Mouse (Mus musculus) liver, embryonic 14.5 days (tissue): ENCODE data around the gene Dcun1d1. TPM values are rescaled to one million over a fixed set of nuclear protein-coding genes. Genes with fewer than 3 reads are reported as not detected.

Source experiments
- ATAC-seq: fragments of 200-750 bp; cut with Nextera tagmentation; 2 replicates; pipeline ENCODE4 v1.8.0; 2017; ENCODE audit warnings: moderate number of reproducible peaks, mild to moderate bottlenecking, moderate library complexity; ENCODE audit not compliant: insufficient read depth
- DNase-seq, 3 experiments: peaks; one replicate each; pipeline ENCODE4 v3.0.0-alpha.2; 2012 to 2013; ENCODE audit warnings: low read depth in 3 of 3, low spot score in 3 of 3
- H3K27ac ChIP-seq: fragments of 300-500 bp; sonication (generic); 2 replicates; pipeline ENCODE4 v1.5.1; 2014; ENCODE audit warnings: moderate library complexity, mild to moderate bottlenecking, control low read depth, inconsistent platforms
- H3K27me3 ChIP-seq: fragments of 300-500 bp; sonication (generic); 2 replicates; pipeline ENCODE4 v1.6.1; 2014; ENCODE audit warnings: mild to moderate bottlenecking, low read length, moderate library complexity; ENCODE audit not compliant: control insufficient read depth, insufficient read depth
- H3K36me3 ChIP-seq: fragments of 300-500 bp; sonication (generic); replicated peaks from 2 replicates; pipeline ENCODE4 v1.6.1; 2014; ENCODE audit warnings: low read depth; ENCODE audit not compliant: control insufficient read depth, insufficient read depth
- H3K4me1 ChIP-seq, 2 experiments: fragments of 200-500 bp in 1 of 2; fragments of 300-500 bp in 1 of 2; sonication (generic) in 1 of 2; replicated peaks; 2 replicates each; pipeline ENCODE4 v1.6.1; 2012 to 2014; ENCODE audit warnings: antibody characterized with exemption in 1 of 2, inconsistent platforms in 1 of 2, low read length in 1 of 2; ENCODE audit not compliant: control insufficient read depth in 2 of 2, insufficient read depth in 2 of 2
- H3K4me2 ChIP-seq: fragments of 300-500 bp; sonication (generic); 2 replicates; pipeline ENCODE4 v1.6.1; 2014; ENCODE audit warnings: low read depth, mild to moderate bottlenecking, control low read depth, moderate library complexity
- H3K4me3 ChIP-seq, 2 experiments: fragments of 200-500 bp in 1 of 2; fragments of 300-500 bp in 1 of 2; sonication (generic) in 1 of 2; 2 replicates each; pipeline ENCODE4 v1.5.1; 2012 to 2014; ENCODE audit warnings: low read depth in 2 of 2, low read length in 2 of 2, mild to moderate bottlenecking in 2 of 2, control low read depth in 1 of 2, inconsistent platforms in 1 of 2, moderate library complexity in 1 of 2; ENCODE audit not compliant: insufficient read depth in 1 of 2
- H3K9ac ChIP-seq: fragments of 300-500 bp; sonication (generic); replicated peaks from 2 replicates; pipeline ENCODE4 v1.6.1; 2014; ENCODE audit warnings: mild to moderate bottlenecking, control low read depth, moderate library complexity
- H3K9me3 ChIP-seq: fragments of 300-500 bp; sonication (generic); 2 replicates; pipeline ENCODE4 v1.6.1; 2016; ENCODE audit warnings: low read length, mixed read lengths; ENCODE audit not compliant: control insufficient read depth
- CTCF ChIP-seq: IDR thresholded peaks from 2 replicates; pipeline ENCODE4 v1.5.1; 2016; ENCODE audit warnings: antibody characterized with exemption, low read depth, control low read depth
- EP300 ChIP-seq: IDR thresholded peaks from 2 replicates; pipeline ENCODE4 v1.6.1; 2016; ENCODE audit warnings: antibody characterized with exemption, low read depth
- WGBS: fragments of 180-500 bp; shearing (Covaris S2); extraction: QIAGEN DNeasy Blood & Tissue Kit; methylation state at CpG from one replicate; pipeline ENCODE4 v1.1.7; 2014; ENCODE audit not compliant: insufficient replicate concordance; 5-methylcytosine and 5-hydroxymethylcytosine counted together
- polyA plus RNA-seq, 2 experiments: library from polyadenylated mRNA; depleted of rRNA in 1 of 2; stranded (reverse) in 1 of 2; unstranded in 1 of 2; fragments of >200 nt; fragmentation: Nextera tagmentation in 1 of 2; extraction: Ambion mirVana in 1 of 2; gene quantifications; 2 replicates each; pipeline versions ENCODE4 v1.2.1 to v1.2.3; 2012 to 2014

Gene Dcun1d1
- polyA plus RNA-seq, 2 experiments: 31.3 to 78.6 TPM

GRCm38 (mm10) chr3:35908982-35909680, 28.1 kb downstream of the Dcun1d1 start:
- Histone ChIP-seq H3K36me3 (peaks cover 11% of the 10 kb centered on the region), H3K4me3 (no peak overlapping the region), H3K4me2 (no peak overlapping the region), H3K9ac (no peak overlapping the region), H3K9me3 (no peaks in the 10 kb centered on the region), H3K27me3 (no peaks in the 10 kb centered on the region), H3K27ac (no peak overlapping the region), H3K4me1 (peaks cover 0 to 6% of the 10 kb centered on the region in 2 experiments; a peak in 2 of 4 replicates)
- no peak for TF ChIP-seq CTCF
- TF ChIP-seq EP300: no peak
- ATAC-seq (no peak), DNase-seq (no peak)
- 46% methylated on average over 7 of the region's 7 CpGs for WGBS

DNA sequence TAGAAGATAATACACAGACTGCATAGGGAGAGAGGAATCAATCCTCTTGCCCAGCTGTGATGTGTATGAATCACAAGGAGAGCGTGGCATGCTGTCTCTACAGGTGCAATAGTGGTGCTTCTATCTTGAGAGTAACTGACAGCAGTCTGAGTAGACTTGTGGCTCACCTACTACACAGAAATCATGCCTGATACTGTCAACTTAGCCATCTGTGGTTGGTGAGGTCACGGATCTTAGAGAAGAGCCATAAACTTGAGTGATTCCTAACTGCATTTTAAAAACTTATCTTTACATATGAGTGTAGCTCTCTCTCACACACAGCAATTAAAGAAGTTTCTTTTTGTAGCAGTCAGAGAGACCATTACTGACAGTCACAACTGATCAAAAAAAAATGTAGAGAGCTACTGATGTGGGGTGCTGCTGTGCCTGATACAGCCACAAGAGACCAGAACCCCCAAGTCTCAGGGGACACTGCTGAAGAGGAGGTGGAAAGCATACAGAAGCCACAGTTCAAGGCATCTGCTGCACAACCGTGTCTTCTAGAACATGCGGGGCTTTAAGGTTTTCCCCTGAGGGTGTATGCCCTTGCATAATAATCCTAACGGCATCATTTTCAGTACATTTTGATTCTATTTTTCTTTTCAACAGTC, 36.6 kb downstream of the Dcun1d1 start:
- WGBS: 84% methylated on average over 5 of the region's 5 CpGs
- Histone ChIP-seq H3K27me3 (no peaks in the 10 kb centered on the region), H3K36me3 (peaks cover 29% of the 10 kb centered on the region), H3K9ac (no peak overlapping the region), H3K27ac (no peak overlapping the region), H3K4me1 (0 out of 4 replicates have a peak, but pooled peaks cover 0 to 2% of the 10 kb centered on the region in 2 experiments), H3K9me3 (no peaks in the 10 kb centered on the region), H3K4me3 (no peak overlapping the region), H3K4me2 (no peak overlapping the region)
- TF ChIP-seq CTCF (no peak), EP300 (no peak)
- DNase-seq: no peak
- ATAC-seq: no peak

DNA sequence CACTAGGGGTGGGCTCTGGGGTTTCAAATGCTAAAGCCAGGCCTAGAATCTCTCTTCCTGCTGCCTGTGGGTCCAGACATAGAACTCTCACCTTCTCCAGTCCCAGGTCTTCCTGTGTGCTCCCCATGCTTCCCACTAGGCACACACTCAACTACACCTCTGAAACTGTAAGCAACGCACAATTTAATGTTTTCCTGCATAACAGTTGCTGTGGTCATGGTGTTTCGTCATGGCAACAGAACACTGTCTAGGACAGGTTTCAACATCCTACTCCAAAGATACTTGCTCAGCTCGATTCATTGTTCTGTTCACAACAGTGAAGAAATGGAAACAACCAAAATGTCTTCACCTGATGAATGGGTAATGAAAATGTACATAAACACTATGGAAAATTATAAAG, 38.1 kb downstream of the Dcun1d1 start:
- Histone ChIP-seq H3K27ac (no peak overlapping the region), H3K4me2 (no peak overlapping the region), H3K4me1 (0 out of 4 replicates have a peak, but pooled peaks cover 0 to 2% of the 10 kb centered on the region in 2 experiments), H3K27me3 (no peaks in the 10 kb centered on the region), H3K4me3 (no peak overlapping the region), H3K9ac (no peak overlapping the region), H3K9me3 (no peaks in the 10 kb centered on the region), H3K36me3 (peaks cover 29% of the 10 kb centered on the region)
- WGBS: 82% methylated on average over 3 of the region's 3 CpGs
- ATAC-seq (no peak), DNase-seq (no peak)
- no peak for TF ChIP-seq EP300
- no peak for TF ChIP-seq CTCF

DNA sequence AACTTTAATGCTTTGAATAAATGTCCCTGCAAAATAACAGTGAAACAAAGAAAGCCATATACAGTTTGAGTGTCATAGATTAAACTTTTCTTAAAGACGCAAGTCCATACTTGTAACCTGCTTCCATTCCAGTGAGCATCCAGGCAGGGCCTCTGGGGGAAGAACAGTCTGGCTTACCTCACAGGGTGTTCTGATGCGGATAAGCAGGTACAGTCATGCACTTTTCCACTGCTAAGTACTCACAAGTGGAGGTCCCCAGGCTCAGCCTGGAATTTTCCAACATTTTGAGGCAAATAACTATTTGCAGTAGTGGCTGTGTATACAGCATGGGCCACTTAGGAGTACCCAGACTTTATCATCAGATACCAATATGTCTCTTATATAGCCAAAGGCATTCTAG, 39.3 kb downstream of the Dcun1d1 start:
- 94% methylated on average over 2 of the region's 2 CpGs for WGBS
- H3K9ac ChIP-seq: no peak overlapping the region
- H3K4me2 ChIP-seq: no peak overlapping the region
- no peaks in the 10 kb centered on the region for H3K4me1 ChIP-seq
- H3K27ac ChIP-seq: no peak overlapping the region
- no peak for ATAC-seq
- no peaks in the 10 kb centered on the region for H3K9me3 ChIP-seq
- DNase-seq: no peak
- H3K27me3 ChIP-seq: no peaks in the 10 kb centered on the region
- H3K36me3 ChIP-seq: peaks cover 29% of the 10 kb centered on the region
- no peak for TF ChIP-seq CTCF
- no peak for TF ChIP-seq EP300
- no peak overlapping the region for H3K4me3 ChIP-seq

DNA sequence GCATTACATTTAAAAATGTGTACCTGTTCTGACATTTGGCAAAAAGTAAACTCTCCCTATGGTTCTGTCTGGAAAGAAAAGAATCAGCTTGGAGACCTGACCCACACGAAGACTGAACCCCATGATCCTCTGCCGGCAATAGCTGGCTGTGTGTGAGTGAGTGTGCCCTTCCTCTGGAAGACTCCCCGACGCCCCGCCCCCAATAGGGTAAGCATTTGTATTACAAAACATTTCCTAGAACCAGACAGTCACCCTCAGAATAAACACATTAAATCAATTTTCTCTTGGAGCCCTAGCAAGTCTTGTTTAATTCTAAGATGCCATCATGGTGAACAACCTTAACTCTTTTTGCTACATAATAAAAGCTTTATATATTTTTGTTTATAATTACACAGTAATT, 44.1 kb downstream of the Dcun1d1 start:
- no peak for ATAC-seq
- no peaks in the 10 kb centered on the region; a peak in 1 of 4 replicates for H3K4me1 ChIP-seq
- 82% methylated on average over 5 of the region's 5 CpGs for WGBS
- no peak for DNase-seq
- H3K9ac ChIP-seq: no peak overlapping the region
- no peaks in the 10 kb centered on the region for H3K27me3 ChIP-seq
- H3K9me3 ChIP-seq: no peaks in the 10 kb centered on the region
- H3K4me3 ChIP-seq: no peak overlapping the region
- H3K4me2 ChIP-seq: no peak overlapping the region
- TF ChIP-seq EP300 (no peak), CTCF (no peak)
- H3K27ac ChIP-seq: no peak overlapping the region
- peaks cover 12% of the 10 kb centered on the region for H3K36me3 ChIP-seq
